Mouse (Mus musculus) layer of hippocampus, postnatal 10 days (tissue): ENCODE measurements at regions not wholly inside any gene's neighbourhood (a gene's known extent, or its start where the extent isn't known, plus 50 kb on each side); places are given as distances from the start of the nearest gene placed in this dataset.
A peak's percentile ranks its signal among the peaks of the same experiment; 100 is the strongest.

Source experiments
- DNase-seq, 2 experiments: peaks; one replicate each; pipeline ENCODE4 v3.0.0; 2021; ENCODE audit warnings: low spot score in 2 of 2

DNA sequence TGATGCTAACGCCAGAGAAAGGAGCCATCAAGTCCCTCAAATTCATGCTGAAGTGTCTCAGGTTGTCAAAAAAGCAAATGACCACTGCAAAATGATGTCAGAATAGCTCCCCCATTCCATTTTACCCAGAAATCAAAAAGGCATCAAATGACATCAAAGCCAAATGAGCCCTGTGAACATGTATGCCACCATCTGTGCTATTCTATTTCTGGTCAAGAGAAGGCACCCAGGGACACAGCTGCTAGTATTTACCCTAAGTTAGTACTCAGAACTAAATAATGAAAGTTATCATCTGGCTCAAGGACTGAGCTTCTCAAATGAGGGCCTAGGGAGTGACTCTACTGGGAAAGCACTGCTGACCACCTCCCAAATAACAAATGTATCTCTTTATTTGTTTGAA, 191.1 kb upstream of the Ahr start:
- DNase-seq: no peak

DNA sequence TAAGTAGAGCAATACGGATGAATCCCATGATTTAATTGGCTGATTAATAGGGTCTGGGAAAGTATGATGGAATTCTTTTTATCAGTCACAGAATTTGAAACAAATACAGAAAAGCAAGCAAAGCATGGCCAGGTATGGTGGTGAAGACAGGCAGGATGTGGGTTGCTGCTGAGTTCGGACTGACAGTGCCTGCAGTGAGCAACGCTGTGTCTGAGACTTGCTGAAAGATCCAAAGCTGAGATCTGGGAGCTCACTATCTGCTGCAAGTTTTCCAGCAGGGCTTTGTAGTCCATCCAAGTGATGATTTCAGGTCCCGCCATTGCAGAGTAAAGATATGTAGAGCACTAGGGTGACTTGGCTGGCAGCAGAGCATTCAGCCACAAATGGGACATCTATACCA, 189.3 kb upstream of the Ahr start:
- no peak for DNase-seq

DNA sequence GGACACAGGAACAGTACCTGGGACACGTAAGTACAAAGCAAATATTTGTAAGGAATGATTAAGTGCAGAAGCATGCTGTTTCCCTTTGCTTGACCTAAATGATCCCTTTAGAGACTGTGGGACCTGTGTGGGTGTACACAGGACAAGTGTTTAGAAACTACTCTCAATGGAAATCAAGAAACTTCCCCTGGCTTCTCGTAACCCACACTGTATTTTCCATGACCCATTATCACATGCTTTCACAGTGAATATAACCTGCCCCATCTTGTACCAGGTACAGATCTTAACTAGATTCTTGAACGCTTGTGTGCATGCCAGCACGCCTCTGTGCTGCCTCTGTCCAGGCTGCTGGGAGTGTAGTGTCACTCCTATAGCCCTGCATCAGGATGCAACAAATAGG, 177.8 kb upstream of the Ahr start:
- no peak for DNase-seq

DNA sequence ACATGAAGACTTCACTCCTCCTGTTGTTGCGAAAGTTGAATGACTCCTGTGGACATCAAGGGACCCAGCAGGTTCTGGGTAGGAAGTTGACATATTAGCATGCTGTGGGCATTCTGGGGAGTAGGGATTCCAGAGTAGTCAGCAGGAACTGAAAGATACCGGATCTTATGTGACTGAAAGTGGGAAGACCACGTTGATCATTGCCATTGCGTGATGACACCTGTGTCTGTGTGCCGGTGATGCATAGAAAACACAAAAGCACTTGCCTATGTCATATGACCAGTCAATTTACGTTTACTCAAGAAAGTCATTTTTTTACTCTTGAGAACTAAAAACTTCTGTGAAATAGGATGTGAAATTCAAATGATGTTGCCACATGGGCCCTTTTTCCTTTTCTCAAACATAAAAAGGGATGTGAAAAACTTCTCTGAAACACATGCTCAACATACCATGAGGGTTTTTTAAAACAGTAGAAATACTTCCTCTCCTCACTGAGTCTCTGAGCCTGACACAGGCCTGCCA, 176.8 kb upstream of the Ahr start:
- no peak for DNase-seq

DNA sequence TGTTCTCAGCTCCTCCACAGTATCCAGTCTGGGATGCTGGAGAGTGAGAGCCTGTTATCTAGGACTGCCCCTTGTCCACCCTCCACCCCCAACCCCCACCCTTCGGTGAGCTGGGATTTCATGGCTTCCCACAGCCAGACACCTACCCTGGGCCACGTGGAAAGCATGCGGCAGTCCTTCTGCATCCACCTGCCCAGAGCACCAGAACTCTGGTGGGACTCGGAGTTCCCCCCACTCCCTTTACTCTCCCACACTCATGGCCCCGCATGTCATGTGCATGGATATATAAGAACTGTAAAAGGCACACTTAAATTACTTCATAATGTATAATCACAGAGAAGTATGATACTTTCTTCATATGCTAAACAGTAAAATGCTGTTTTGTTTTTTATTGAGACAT, 175.5 kb upstream of the Ahr start:
- no peak for DNase-seq

DNA sequence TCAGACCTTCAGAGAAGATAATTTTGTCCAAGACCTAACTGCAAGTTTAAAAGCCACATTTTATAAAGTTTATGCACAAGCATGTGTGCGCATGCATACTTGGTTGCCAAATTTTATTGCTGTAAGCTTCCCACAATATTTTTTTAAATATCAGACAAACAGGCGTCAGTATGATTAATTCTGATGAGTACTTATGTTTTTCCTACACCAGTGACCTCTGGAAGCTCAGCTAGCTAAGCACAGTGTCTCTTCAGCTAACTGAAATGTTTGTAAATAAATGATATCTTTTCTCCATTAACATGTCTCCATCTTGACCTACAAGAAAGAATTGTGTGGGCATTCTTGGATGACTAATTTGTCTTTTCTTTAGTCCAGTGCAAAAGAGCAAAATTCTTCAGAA, 168.6 kb upstream of the Ahr start:
- no peak for DNase-seq

DNA sequence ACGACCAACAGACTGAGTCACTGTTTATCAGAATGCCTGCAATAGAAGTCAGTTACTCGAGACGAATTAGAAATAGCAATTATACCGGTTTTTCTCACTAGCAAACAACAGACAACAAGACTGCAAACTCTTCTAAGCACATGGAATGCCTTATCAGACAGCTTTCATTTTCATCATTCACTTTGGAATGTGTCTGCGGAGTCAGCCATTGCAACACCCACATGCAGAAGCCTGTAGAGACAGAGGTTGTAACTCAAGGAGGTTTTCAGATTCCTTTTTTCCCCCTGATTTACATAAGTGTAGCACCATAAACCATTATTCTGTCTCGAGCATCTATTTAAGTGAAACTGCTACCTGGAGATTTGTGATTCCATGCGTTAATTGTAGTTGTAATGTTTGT, 167.8 kb upstream of the Ahr start:
- DNase-seq: no peak

DNA sequence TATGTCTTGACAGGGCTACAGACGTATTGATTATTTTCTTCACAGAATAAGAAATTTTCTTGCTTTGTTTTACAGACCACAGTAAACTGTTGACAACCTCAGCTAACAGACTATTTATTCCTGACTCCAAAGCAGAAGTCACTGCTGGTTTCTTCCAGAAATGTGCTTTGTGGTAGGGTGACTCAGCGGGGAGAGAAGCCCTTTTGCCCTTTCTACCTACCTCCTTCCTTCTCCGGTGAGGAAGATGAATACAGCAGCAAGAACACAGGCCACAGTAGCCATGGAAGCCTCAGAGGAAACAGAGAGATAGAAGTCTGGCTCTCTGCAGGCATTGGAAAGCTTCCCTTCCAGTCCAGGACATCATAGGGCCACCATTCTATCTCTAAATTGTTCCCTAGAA, 159.4 kb upstream of the Ahr start:
- DNase-seq: no peak

DNA sequence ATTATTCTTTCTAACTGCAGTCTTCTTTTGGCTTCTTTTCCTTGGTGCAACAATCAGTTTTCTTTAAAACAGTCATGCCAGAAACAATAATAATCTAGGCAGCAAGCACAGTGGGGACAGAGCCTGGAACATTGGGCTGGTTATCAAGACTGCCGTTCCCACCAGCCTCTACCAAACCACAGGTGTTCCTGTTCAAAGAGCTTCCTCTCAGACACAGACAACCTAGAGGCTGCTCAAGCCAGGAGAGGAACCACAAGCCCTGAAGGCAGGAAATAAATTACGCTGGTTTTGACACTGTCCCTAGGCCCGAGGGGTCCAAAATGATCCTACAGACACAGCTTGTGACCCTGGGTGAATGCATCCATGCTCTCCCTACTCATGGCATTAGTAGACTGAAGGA, 156.1 kb upstream of the Ahr start:
- no peak for DNase-seq

DNA sequence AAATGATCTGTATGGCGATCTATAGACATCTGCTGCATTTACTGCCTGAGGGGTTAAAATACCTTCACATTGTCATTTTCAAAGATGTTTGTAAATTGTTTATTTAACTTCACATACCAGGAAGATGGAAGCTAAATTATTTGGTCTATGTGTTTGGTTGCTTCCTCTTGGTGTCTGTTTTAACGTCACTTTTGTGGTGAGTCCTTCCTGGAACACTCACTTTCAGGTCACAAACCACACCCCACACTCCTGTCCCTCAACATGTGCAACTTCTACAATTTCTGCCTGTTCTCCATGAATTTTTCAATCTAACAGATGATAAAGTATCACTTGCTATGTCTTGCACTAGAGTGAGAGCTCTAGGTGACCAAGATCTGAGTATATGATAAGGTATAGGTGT, 151.4 kb upstream of the Ahr start:
- no peak for DNase-seq

DNA sequence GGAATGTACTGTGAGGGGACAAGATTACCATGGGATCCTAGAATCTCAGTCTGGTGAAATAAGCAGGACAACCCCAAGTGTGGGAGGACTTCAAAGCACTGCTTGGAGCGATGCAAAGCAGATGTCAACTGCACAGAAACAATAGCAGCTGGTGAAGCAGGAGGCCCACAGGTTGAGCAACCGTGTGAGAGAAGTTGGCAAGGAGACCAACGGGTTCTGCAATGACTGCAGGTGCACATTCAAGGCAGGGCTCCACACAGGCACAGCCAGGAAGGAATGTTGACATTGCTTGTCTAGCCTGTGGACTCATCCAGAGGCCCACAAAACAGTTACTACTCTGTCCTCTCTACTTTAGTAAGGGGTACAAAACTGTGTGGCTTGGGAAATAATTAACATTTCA, 150.4 kb upstream of the Ahr start:
- no peak for DNase-seq

DNA sequence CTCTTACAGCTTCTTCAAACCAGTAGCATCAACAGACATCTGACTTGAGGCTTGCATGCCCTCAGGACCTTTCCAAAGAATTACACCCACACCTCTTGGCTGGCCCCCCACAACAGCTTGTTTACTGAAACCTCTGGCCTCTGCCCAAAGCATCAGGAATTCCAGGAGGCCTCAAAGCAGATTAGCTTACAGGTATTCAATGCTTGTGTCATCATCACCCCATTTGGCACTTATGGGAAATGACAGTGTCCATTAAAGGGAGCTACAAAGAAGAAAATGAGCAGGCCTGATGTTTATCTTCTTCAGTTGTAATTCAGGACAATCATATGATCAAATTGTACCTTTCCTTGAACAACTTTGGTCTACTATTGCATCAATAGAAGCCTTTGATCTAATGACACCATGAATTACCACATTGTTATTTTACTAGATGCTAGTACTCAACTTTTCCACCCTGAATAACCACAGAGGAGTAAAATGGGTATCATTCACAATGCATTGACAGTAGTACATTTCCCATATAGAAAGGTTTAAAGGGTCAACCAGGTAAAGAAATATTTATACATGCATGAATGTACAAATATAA, 147.1 kb upstream of the Ahr start:
- no peak for DNase-seq

DNA sequence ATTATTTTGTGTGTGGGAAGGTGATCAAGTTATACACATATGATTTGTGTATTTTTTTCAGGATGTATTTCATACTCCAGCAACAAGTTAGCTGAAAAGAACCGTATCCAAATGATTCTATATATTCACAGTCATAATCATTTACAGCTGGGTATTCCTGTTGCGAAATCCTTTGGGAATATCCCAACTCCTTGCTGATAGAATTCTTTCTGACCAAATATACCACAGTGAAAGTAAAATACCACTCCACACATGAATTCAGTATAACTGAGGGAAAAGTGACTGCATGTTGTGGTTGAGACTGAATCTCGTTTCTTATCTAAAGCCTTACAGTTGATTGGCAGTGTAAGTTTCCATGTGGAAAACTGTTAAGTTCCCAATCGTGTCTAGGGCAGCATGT, 145.1 kb upstream of the Ahr start:
- DNase-seq: no peak

DNA sequence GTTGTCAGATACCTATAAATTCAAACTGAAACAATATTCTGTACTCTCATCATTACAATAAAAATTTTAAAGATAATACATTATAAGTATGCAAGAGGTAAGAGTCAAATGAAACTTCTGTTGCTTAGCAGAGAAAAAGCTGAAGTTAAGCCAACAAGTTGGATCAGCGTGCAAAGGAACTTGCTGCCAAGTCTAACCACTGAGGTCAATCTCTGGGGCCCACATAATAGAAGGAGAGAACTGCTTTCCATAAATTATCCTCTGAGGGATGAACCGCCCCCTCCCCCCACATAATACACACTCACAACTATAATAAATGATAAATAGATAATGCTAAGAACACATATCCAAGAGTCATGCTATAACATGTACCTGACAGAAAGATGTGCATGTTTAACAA, 144.2 kb upstream of the Ahr start:
- DNase-seq: no peak

DNA sequence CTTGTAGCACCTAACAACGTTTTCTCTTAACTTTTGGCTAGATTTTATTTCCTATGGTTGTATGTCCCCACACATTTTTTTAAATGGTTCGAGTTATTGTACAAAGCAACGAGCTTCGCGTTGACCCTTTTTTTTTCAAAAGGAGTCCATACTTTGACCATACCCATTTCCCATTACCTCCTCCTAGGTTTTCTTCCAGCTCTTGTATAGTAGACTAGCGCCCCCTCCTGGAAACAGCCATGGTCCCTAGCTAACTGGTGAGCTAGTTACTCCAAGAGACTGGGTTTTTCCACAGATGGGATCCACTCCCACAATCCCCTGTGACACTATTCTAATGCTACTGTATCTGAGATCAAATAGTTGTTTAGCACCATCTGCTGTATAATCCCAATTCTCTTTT, 139.6 kb upstream of the Ahr start:
- DNase-seq: peak; percentile 46 to 49

DNA sequence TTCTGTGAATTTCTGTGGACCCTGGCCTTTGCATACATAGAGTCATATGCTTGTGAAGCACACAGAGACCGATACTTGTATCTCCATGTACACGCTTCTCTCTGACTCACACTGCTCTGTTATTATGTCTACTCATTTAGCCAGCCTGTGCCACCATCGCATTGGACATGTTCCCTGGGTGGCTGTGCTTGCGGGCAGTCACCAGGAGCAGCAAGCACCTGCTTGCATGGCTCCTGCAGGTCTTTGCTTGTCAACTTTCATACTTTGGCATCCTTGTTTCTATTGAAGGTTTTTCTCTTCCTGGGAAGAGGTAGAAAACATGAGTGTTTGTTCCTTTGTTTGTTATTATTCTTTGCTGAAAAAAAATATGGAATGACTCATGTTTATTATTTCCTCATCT, 136.1 kb upstream of the Ahr start:
- DNase-seq: no peak

DNA sequence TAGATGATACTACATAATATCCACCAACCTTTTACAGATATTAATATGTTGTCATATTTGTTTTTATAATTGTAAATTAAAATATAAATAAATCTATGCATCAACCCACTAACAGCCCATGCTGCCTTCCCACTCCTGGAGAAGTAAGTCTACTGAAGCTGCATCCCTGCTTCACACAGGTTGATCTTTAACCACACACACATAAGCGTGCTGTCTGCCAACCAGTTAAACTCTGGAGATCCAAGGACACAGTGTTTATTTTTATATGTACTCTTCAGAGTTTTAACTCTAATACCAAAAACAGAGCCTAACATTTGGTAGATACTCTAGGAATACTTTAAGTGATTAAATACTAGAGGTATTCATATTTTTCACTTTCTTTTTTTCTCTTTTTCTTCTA, 133.9 kb upstream of the Ahr start:
- no peak for DNase-seq

DNA sequence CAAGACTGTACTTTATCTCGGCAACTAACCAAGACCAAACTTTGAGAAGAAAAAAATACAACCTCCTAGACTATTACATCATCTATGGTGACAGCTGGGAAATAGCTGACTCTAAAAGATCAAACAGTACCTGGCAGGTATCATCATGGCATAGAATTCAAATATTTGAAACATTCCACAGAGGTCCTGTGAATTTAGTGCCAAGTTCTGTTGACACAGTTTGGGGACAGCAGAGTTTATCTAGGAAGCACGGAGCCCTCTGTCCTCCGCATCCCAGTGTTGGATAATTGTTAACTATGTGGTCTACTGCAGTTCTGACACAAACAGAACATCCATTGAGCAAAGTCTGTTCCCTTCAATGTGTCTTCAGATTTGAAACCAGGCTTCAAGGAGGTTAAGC, 132.9 kb upstream of the Ahr start:
- DNase-seq: no peak

DNA sequence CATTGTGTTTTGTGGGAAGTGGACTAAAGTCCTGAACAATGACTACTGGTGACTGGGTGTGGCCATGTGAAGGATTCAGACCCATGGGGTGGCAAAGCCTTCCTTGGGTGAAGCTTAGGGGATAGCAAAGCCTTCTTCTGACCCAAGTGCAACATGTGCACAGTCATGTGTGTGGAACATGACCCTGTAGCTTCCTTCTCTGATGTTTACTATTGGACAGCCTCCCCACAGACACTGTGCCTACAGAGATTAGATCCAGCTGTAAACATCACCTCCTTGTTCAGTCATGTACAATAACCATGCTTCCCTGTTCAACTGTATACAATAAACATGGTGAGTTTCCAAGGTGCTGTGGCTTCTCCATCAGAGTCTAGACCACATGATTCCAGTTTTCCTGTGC, 132.4 kb upstream of the Ahr start:
- DNase-seq: no peak

DNA sequence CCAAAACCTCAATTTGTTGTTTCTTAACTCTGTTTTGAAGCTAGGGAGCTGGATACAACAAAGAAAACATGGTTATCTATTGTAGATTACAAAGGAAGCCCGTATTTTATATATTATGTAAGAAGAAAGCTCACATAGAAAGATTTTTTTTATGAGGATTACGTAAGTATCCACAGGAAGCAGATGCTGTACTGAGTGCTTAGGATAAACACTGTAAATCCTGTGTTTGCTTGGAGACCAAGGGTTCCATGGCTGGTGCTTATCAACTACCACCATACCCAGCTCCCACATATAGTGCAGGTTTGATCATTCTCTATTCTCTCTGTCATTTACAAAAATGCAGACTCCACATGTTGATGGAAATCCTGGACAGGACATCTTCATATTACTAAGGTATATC, 131.2 kb upstream of the Ahr start:
- no peak for DNase-seq

DNA sequence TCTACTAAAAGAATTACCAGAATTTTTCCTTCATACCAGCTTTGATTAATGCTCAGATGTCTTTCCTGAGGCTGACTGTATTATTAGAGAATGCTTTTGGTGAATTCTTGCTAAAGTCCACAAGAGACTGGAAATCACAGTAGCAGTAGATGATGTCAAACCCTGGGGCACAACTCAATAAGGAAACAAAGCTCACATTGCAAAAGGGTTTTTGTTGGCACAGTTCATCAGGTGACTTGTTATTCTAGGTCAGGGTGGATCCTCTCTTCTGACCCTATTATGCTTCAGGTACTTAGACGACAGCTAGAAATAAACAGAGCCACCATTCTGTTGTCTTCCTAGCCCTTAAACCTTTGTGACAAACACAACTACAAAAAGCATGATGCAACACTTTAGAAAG, 128.2 kb upstream of the Ahr start:
- no peak for DNase-seq

DNA sequence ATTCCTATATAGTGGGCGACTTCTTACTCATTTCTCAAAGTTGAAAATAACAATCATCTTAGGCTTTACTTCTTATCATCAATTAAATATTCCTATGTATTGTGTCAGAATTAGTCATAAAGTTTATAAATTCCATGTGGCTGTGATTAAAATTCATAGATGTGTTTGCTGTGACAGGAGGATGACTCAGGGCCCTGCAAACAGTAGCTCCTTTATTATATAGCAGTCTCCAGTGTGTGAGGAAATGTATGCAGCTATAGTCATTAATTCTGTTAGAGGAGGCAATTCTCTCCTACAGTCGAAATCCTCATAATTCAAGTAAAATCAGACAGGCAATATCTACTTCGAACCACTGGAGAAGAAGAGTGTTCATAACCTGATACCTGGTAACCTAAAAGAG, 121.7 kb upstream of the Ahr start:
- DNase-seq: no peak

DNA sequence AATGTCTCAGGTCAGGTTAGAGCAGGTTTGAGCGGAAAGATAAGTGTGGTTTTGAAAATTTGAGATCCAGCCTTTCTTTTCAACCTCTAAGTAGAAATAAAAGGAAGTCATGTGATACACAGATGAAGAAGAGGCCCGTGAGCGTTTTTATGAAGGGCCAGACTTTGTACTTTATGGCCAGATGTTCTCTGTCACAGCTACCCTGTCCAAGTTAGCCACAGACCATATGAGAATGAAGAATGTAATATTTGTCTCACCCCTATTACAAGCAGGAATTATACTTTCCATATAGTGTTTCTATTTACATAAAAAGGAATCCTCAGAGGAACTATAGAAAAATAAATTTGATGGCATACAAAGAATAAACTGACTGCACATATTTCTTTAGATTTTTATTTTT, 114.9 kb upstream of the Ahr start:
- no peak for DNase-seq

DNA sequence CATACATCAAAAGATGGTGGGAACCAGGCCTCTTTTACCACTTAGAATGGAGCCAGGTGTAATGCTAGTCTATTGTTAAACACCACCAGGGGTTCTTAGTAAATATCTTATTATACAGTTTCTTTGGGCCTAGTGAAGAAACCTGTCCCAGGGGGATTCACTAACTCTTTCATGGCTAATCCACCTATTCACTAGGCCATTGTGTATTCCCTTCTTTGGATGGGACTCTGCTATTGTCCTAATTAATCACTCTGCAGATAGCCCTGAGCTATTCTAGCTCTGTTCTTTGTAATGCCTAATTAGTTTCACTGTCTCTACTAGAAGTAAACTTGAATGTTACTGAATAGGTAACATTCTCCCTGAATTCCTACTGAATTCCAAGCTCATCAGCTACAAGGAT, 107.6 kb upstream of the Ahr start:
- no peak for DNase-seq
